Mouse (Mus musculus) left cerebral cortex, postnatal 14 days (tissue): ENCODE results near the gene Fbxw4. TPM values are rescaled to one million over a fixed set of nuclear protein-coding genes. Genes with fewer than 3 reads are reported as not detected.
"Not testable (repeated sequence)": the region's sequence is repeated elsewhere in the genome, so short reads cannot be mapped to it uniquely, and the experiment has no call there.

Source experiments
- DNase-seq, 2 experiments: peaks; one replicate each; pipeline ENCODE4 v3.0.0; 2021 to 2022; ENCODE audit warnings: low spot score in 2 of 2, mixed read lengths in 1 of 2
- intact Hi-C: fragments of 180-260 bp; cut with DNase I; formaldehyde crosslinking; loops from one replicate; pipeline ENCODE4 v1.15.1; 2025
- total RNA-seq, 2 experiments: library from RNA; stranded (reverse); gene quantifications; 2 replicates each; pipeline ENCODE4 v1.2.3; 2021

Gene Fbxw4
- total RNA-seq, 2 experiments from 2014 or later: 32.3 to 34.8 TPM

GRCm38 (mm10) chr19:45554136-45554535 is 106.0 kb downstream of the Fbxw4 start:
- DNase-seq: no peak
- intact Hi-C loops: no loop called here

- intact Hi-C loops: no loop called here
- DNase-seq: no peak
Measured at GRCm38 (mm10) chr19:45552187-45552586, 107.9 kb downstream of the Fbxw4 start.

GRCm38 (mm10) chr19:45549948-45550347 is 110.2 kb downstream of the Fbxw4 start:
- intact Hi-C loops: loop anchor here (5.0 kb wide), 1 partner anchor 248 kb away; no protein-coding TSS in a partner anchor
- DNase-seq: no peak

GRCm38 (mm10) chr19:45549128-45549915 is 110.8 kb downstream of the Fbxw4 start:
- DNase-seq: no peak

GRCm38 (mm10) chr19:45548196-45548595 is 111.9 kb downstream of the Fbxw4 start:
- intact Hi-C loops: loop anchor here (5.0 kb wide), 1 partner anchor 246 kb away; no protein-coding TSS in a partner anchor
- DNase-seq: not testable (repeated sequence)

More at GRCm38 (mm10) chr19:45549128-45549915, 110.8 kb downstream of the Fbxw4 start:
- intact Hi-C loops: loop anchor here (5.0 kb wide), 1 partner anchor 247 kb away; no protein-coding TSS in a partner anchor

GRCm38 (mm10) chr19:45544925-45545321 is 115.2 kb downstream of the Fbxw4 start:
- DNase-seq: peak; percentile 68 to 83
- intact Hi-C loops: loop anchor here (2.0 to 5.0 kb wide), 4 partner anchors 58 to 324 kb away; no protein-coding TSS in a partner anchor

GRCm38 (mm10) chr19:45544152-45544924 is 115.8 kb downstream of the Fbxw4 start:
- intact Hi-C loops: loop anchor here (2.0 to 5.0 kb wide), 3 partner anchors 57 to 324 kb away; no protein-coding TSS in a partner anchor
- no peak for DNase-seq

GRCm38 (mm10) chr19:45542061-45542460 is 118.1 kb downstream of the Fbxw4 start:
- intact Hi-C loops: loop anchor here (5.0 kb wide), 2 partner anchors 55 to 100 kb away; no protein-coding TSS in a partner anchor
- no peak for DNase-seq

GRCm38 (mm10) chr19:45541409-45542041 is 118.6 kb downstream of the Fbxw4 start:
- peak; percentile 61 to 62 for DNase-seq
- intact Hi-C loops: loop anchor here (5.0 kb wide), 2 partner anchors 54 to 99 kb away; no protein-coding TSS in a partner anchor

GRCm38 (mm10) chr19:45540657-45541408 is 119.3 kb downstream of the Fbxw4 start:
- intact Hi-C loops: loop anchor here (5.0 kb wide), 2 partner anchors 54 to 99 kb away; no protein-coding TSS in a partner anchor
- DNase-seq: peak; percentile 42 to 67

- peak; percentile 52 to 57 for DNase-seq
- intact Hi-C loops: no loop called here
Measured at GRCm38 (mm10) chr19:45537505-45537904, 122.6 kb downstream of the Fbxw4 start.

GRCm38 (mm10) chr19:45535929-45536328 is 124.2 kb downstream of the Fbxw4 start:
- no peak for DNase-seq
- intact Hi-C loops: no loop called here

- intact Hi-C loops: no loop called here
- no peak for DNase-seq
Measured at GRCm38 (mm10) chr19:45535214-45535735, 124.8 kb downstream of the Fbxw4 start.

- intact Hi-C loops: no loop called here
- no peak for DNase-seq
Measured at GRCm38 (mm10) chr19:45533617-45534016, 126.5 kb downstream of the Fbxw4 start.

- no peak for DNase-seq
- intact Hi-C loops: no loop called here
Measured at GRCm38 (mm10) chr19:45531554-45531953, 128.6 kb downstream of the Fbxw4 start.

GRCm38 (mm10) chr19:45530200-45530995 is 129.7 kb downstream of the Fbxw4 start:
- no peak for DNase-seq
- intact Hi-C loops: no loop called here

GRCm38 (mm10) chr19:45529294-45529693 is 130.8 kb downstream of the Fbxw4 start:
- intact Hi-C loops: no loop called here
- DNase-seq: no peak
